Mouse (Mus musculus) erythroblast, embryonic 14.5 days (primary cell): Measurements from ENCODE around the gene Tnfrsf12a. TPM values are rescaled to one million over a fixed set of nuclear protein-coding genes. Genes with fewer than 3 reads are reported as not detected.
A peak's percentile ranks its signal among the peaks of the same experiment; 100 is the strongest.

Source experiments
- H3K27me3 ChIP-seq: 2 replicates; pipeline ENCODE4 v1.6.1; 2012; ENCODE audit warnings: inconsistent platforms; ENCODE audit not compliant: control insufficient read depth
- H3K36me3 ChIP-seq: 2 replicates; pipeline ENCODE4 v1.6.1; 2012; ENCODE audit warnings: mild to moderate bottlenecking, inconsistent platforms; ENCODE audit not compliant: control insufficient read depth
- H3K4me1 ChIP-seq: 2 replicates; pipeline ENCODE4 v1.6.1; 2012; ENCODE audit warnings: inconsistent platforms; ENCODE audit not compliant: control insufficient read depth
- H3K4me3 ChIP-seq: replicated peaks from 2 replicates; pipeline ENCODE3; 2012; ENCODE audit warnings: moderate library complexity, mild to moderate bottlenecking, inconsistent platforms
- H3K9me3 ChIP-seq: 2 replicates; pipeline ENCODE4 v1.6.1; 2012; ENCODE audit warnings: low read length, inconsistent platforms, mixed read lengths; ENCODE audit not compliant: control insufficient read depth
- GATA1 ChIP-seq: IDR thresholded peaks from 2 replicates; pipeline ENCODE4 v1.6.1; 2012; ENCODE audit warnings: low read length, inconsistent platforms, mixed read lengths
- TAL1 ChIP-seq: IDR thresholded peaks from 3 replicates; pipeline ENCODE4 v1.6.1; 2012; ENCODE audit warnings: low read length, inconsistent platforms, mixed read lengths
- polyA plus RNA-seq: library from polyadenylated mRNA; stranded (reverse); fragments of >175 nt; gene quantifications from 2 replicates; pipeline ENCODE4 v1.2.3, GENCODE M21; 2012

Tnfrsf12a gene
- polyA plus RNA-seq, 1 experiment = 0.05 TPM

- Histone ChIP-seq H3K4me1 (peaks cover 2% of the 10 kb centered on the region), H3K9me3 (no peaks in the 10 kb centered on the region), H3K4me3 (no peak overlapping the region), H3K27me3 (peaks cover 76% of the 10 kb centered on the region), H3K36me3 (no peaks in the 10 kb centered on the region)
- TF ChIP-seq TAL1 = no peak
- TF ChIP-seq GATA1 = no peak
These were observed 5.3 kb upstream of the Tnfrsf12a start for GRCm38 (mm10) chr17:23682530-23682929.

GRCm38 (mm10) chr17:23682092-23682491, 4.8 kb upstream of the Tnfrsf12a start:
- H3K9me3 ChIP-seq = no peaks in the 10 kb centered on the region
- TF ChIP-seq GATA1 (no peak), TAL1 (no peak)

GRCm38 (mm10) chr17:23681086-23681485, 3.8 kb upstream of the Tnfrsf12a start:
- no peak overlapping the region for H3K4me3 ChIP-seq
- TF ChIP-seq GATA1 (no peak), TAL1 (no peak)
- no peaks in the 10 kb centered on the region for H3K9me3 ChIP-seq
- peaks cover 16% of the 10 kb centered on the region for H3K4me1 ChIP-seq
- H3K36me3 ChIP-seq = no peaks in the 10 kb centered on the region
- H3K27me3 ChIP-seq = peaks cover 91% of the 10 kb centered on the region

More at GRCm38 (mm10) chr17:23682092-23682491, 4.8 kb upstream of the Tnfrsf12a start:
- H3K27me3 ChIP-seq = peaks cover 81% of the 10 kb centered on the region
- H3K36me3 ChIP-seq = no peaks in the 10 kb centered on the region
- H3K4me1 ChIP-seq = peaks cover 6% of the 10 kb centered on the region
- no peak overlapping the region for H3K4me3 ChIP-seq

GRCm38 (mm10) chr17:23680336-23680735, 3.1 kb upstream of the Tnfrsf12a start:
- H3K9me3 ChIP-seq = no peaks in the 10 kb centered on the region
- H3K4me1 ChIP-seq = peaks cover 23% of the 10 kb centered on the region
- TF ChIP-seq GATA1 (no peak), TAL1 (no peak)
- H3K36me3 ChIP-seq = no peaks in the 10 kb centered on the region
- no peak overlapping the region for H3K4me3 ChIP-seq
- peaks cover 97% of the 10 kb centered on the region for H3K27me3 ChIP-seq

- no peak within 1 kb of the TSS for H3K4me3 ChIP-seq
- no peaks in the 10 kb centered on the region for H3K9me3 ChIP-seq
- H3K4me1 ChIP-seq = peaks cover 32% of the 10 kb centered on the region
These were observed 2.0 kb upstream of the Tnfrsf12a start, which contains the start of gene Cldn6 for GRCm38 (mm10) chr17:23679127-23679835. Gene Cldn6, plus strand, starts transcription at chr17:23679249.

GRCm38 (mm10) chr17:23676473-23677031, 716 bp downstream of the Tnfrsf12a start:
- no peak for TF ChIP-seq TAL1
- Histone ChIP-seq H3K4me1 (peaks cover 54% of the 10 kb centered on the region), H3K36me3 (peaks cover 4% of the 10 kb centered on the region), H3K9me3 (no peaks in the 10 kb centered on the region), H3K27me3 (peaks cover 65% of the 10 kb centered on the region), H3K4me3 (peak overlapping the region; percentile 66)

More at GRCm38 (mm10) chr17:23679127-23679835, 2.0 kb upstream of the Tnfrsf12a start, which contains the start of gene Cldn6:
- no peak for TF ChIP-seq TAL1
- no peak for TF ChIP-seq GATA1
- H3K27me3 ChIP-seq = peaks cover 92% of the 10 kb centered on the region
- no peaks in the 10 kb centered on the region for H3K36me3 ChIP-seq

- H3K27me3 ChIP-seq = peaks cover 57% of the 10 kb centered on the region
- H3K4me1 ChIP-seq = peaks cover 54% of the 10 kb centered on the region
- TF ChIP-seq TAL1 = no peak
- TF ChIP-seq GATA1 = no peak
These were observed 1.5 kb downstream of the Tnfrsf12a start for GRCm38 (mm10) chr17:23675564-23676281.

GRCm38 (mm10) chr17:23675127-23675526, 2.1 kb downstream of the Tnfrsf12a start:
- Histone ChIP-seq H3K9me3 (no peaks in the 10 kb centered on the region), H3K27me3 (peaks cover 51% of the 10 kb centered on the region), H3K4me3 (no peak overlapping the region), H3K4me1 (peaks cover 54% of the 10 kb centered on the region), H3K36me3 (peaks cover 10% of the 10 kb centered on the region)
- TF ChIP-seq GATA1 (no peak), TAL1 (no peak)

More at GRCm38 (mm10) chr17:23675564-23676281, 1.5 kb downstream of the Tnfrsf12a start:
- no peaks in the 10 kb centered on the region for H3K9me3 ChIP-seq
- H3K4me3 ChIP-seq = no peak overlapping the region
- H3K36me3 ChIP-seq = peaks cover 4% of the 10 kb centered on the region
